Mouse (Mus musculus) heart, adult 2 months (tissue): ENCODE measurements around the gene D630003M21Rik.

Experiments
- CTCF ChIP-seq: fragments of 200-600 bp; IDR thresholded peaks from 2 replicates; pipeline ENCODE4 v1.8.1; 2022; ENCODE audit warnings: antibody characterized with exemption, mild to moderate bottlenecking, moderate library complexity
- EP300 ChIP-seq: fragments of 200-500 bp; IDR thresholded peaks from 2 replicates; pipeline ENCODE4 v1.6.1; 2011; ENCODE audit warnings: low read depth, low read length, control low read depth; ENCODE audit not compliant: insufficient read depth
- POLR2A ChIP-seq: fragments of 200-500 bp; IDR thresholded peaks from 2 replicates; pipeline ENCODE4 v1.6.1; 2011; ENCODE audit warnings: mild to moderate bottlenecking, low read depth, low read length, control low read depth; ENCODE audit not compliant: insufficient read depth

- no peak for TF ChIP-seq CTCF
- no peak for TF ChIP-seq POLR2A
- no peak for TF ChIP-seq EP300
These were observed 46.8 kb upstream of the D630003M21Rik start for GRCm38 (mm10) chr2:158275811-158276210.
